Mouse (Mus musculus) CH12.LX (cell line): ENCODE data around the gene Gria1. TPM values are rescaled to one million over a fixed set of nuclear protein-coding genes. Genes with fewer than 3 reads are reported as not detected.

ENCODE experiments used
- DNase-seq: peaks from one replicate; pipeline ENCODE4 v3.0.0-alpha.2; 2013; ENCODE audit errors: extremely low read depth
- H3K27ac ChIP-seq: 2 replicates; pipeline ENCODE4 v1.5.1; 2012; ENCODE audit warnings: low read depth, mild to moderate bottlenecking, control low read depth, moderate library complexity; ENCODE audit not compliant: insufficient read depth
- H3K27me3 ChIP-seq: replicated peaks from 2 replicates; pipeline ENCODE3; 2012; ENCODE audit warnings: inconsistent platforms
- H3K36me3 ChIP-seq, 2 experiments: replicated peaks in 1 of 2; 2 replicates each; pipeline versions ENCODE3 to v1.6.1; 2012; ENCODE audit warnings: inconsistent platforms in 1 of 2, low read length in 1 of 2, mild to moderate bottlenecking in 1 of 2, mixed read lengths in 1 of 2, moderate library complexity in 1 of 2; ENCODE audit not compliant: control insufficient read depth in 1 of 2, insufficient read depth in 1 of 2
- H3K4me1 ChIP-seq, 2 experiments: 2 replicates each; pipeline ENCODE4 v1.6.1; 2012; ENCODE audit warnings: inconsistent platforms in 1 of 2, moderate library complexity in 1 of 2; ENCODE audit not compliant: insufficient read depth in 2 of 2, control insufficient read depth in 1 of 2
- H3K4me2 ChIP-seq: 2 replicates; pipeline ENCODE4 v1.6.1; 2012; ENCODE audit warnings: low read depth, mild to moderate bottlenecking, control low read depth; ENCODE audit not compliant: poor library complexity, insufficient read depth, severe bottlenecking
- H3K4me3 ChIP-seq, 3 experiments: fragments of 150-350 bp in 1 of 3; sonication (generic) in 1 of 3; replicated peaks in 1 of 3; 2 replicates each; pipeline versions ENCODE3 to v1.5.1; 2011 to 2012; ENCODE audit warnings: low read depth in 2 of 3, low read length in 2 of 3, mild to moderate bottlenecking in 2 of 3, moderate library complexity in 2 of 3, control low read depth in 1 of 3, improper control_type of control experiment in 1 of 3, inconsistent platforms in 1 of 3, mixed read lengths in 1 of 3; ENCODE audit not compliant: poor library complexity in 1 of 3
- H3K79me2 ChIP-seq: replicated peaks from 2 replicates; pipeline ENCODE4 v1.6.1; 2012; ENCODE audit warnings: mild to moderate bottlenecking, moderate library complexity; ENCODE audit not compliant: control insufficient read depth, poor library complexity, insufficient read depth, severe bottlenecking; ENCODE audit errors: extremely low read depth
- H3K9ac ChIP-seq: 2 replicates; pipeline ENCODE4 v1.6.1; 2012; ENCODE audit warnings: low read depth, mild to moderate bottlenecking, control low read depth, moderate library complexity; ENCODE audit not compliant: insufficient read depth
- H3K9me3 ChIP-seq: replicated peaks from 2 replicates; pipeline ENCODE3; 2012; ENCODE audit warnings: low read length, inconsistent platforms, mixed read lengths
- BHLHE40 ChIP-seq: IDR thresholded peaks from 2 replicates; pipeline ENCODE4 v1.6.1; 2011; ENCODE audit warnings: mild to moderate bottlenecking, low read depth, low read length, improper control_type of control experiment
- CTCF ChIP-seq, 2 experiments: IDR thresholded peaks in 1 of 2; conservative IDR thresholded peaks in 1 of 2; 2 replicates each; pipeline ENCODE4 v1.5.1; 2011 to 2012; ENCODE audit warnings: low read depth in 2 of 2, low read length in 2 of 2, improper control_type of control experiment in 1 of 2, inconsistent platforms in 1 of 2, mild to moderate bottlenecking in 1 of 2, moderate library complexity in 1 of 2
- ELF1 ChIP-seq: IDR thresholded peaks from 2 replicates; pipeline ENCODE4 v1.6.1; 2014; ENCODE audit warnings: low read depth, mild to moderate bottlenecking, inconsistent platforms, low read length, improper control_type of control experiment
- EP300 ChIP-seq: IDR thresholded peaks from 2 replicates; pipeline ENCODE4 v1.6.1; 2011; ENCODE audit warnings: low read length, improper control_type of control experiment
- IRF4 ChIP-seq: IDR thresholded peaks from 2 replicates; pipeline ENCODE4 v1.6.1; 2014; ENCODE audit warnings: low read depth, mild to moderate bottlenecking, inconsistent platforms, low read length, improper control_type of control experiment
- JUN ChIP-seq: IDR thresholded peaks from 2 replicates; pipeline ENCODE4 v1.6.1; 2011; ENCODE audit warnings: low read depth, mild to moderate bottlenecking, low read length, improper control_type of control experiment, moderate library complexity; ENCODE audit not compliant: insufficient read depth
- KAT2A ChIP-seq: IDR thresholded peaks from 2 replicates; pipeline ENCODE4 v1.6.1; 2012; ENCODE audit warnings: low read length, improper control_type of control experiment, inconsistent platforms; ENCODE audit not compliant: insufficient replicate concordance
- MAFK ChIP-seq: IDR thresholded peaks from 2 replicates; pipeline ENCODE4 v1.6.1; 2011; ENCODE audit warnings: low read length, improper control_type of control experiment; ENCODE audit not compliant: insufficient replicate concordance
- MAX ChIP-seq: IDR thresholded peaks from 2 replicates; pipeline ENCODE4 v1.6.1; 2011; ENCODE audit warnings: low read length, improper control_type of control experiment
- MAZ ChIP-seq: IDR thresholded peaks from 2 replicates; pipeline ENCODE4 v1.6.1; 2012; ENCODE audit warnings: low read depth, mild to moderate bottlenecking, inconsistent platforms, low read length, improper control_type of control experiment, moderate library complexity
- MEF2A ChIP-seq: IDR thresholded peaks from 2 replicates; pipeline ENCODE4 v1.6.1; 2014; ENCODE audit warnings: low read depth, mild to moderate bottlenecking, inconsistent platforms, low read length, improper control_type of control experiment, borderline replicate concordance
- MXI1 ChIP-seq: IDR thresholded peaks from 2 replicates; pipeline ENCODE4 v1.6.1; 2011; ENCODE audit warnings: mild to moderate bottlenecking, low read depth, low read length, improper control_type of control experiment
- NELFE ChIP-seq: IDR thresholded peaks from 2 replicates; pipeline ENCODE4 v1.6.1; 2011; ENCODE audit warnings: low read depth, low read length, improper control_type of control experiment
- PAX5 ChIP-seq: IDR thresholded peaks from 2 replicates; pipeline ENCODE4 v1.6.1; 2012; ENCODE audit warnings: low read length, inconsistent platforms, mixed read lengths
- POLR2A ChIP-seq: IDR thresholded peaks from 2 replicates; pipeline ENCODE4 v1.6.1; 2011; ENCODE audit warnings: low read depth, mild to moderate bottlenecking, improper control_type of control experiment, low read length
- POLR2AphosphoS2 ChIP-seq: IDR thresholded peaks from 2 replicates; pipeline ENCODE4 v1.6.1; 2011; ENCODE audit warnings: low read depth, low read length, improper control_type of control experiment
- RAD21 ChIP-seq: IDR thresholded peaks from 2 replicates; pipeline ENCODE4 v1.6.1; 2011; ENCODE audit warnings: low read depth, mild to moderate bottlenecking, low read length, improper control_type of control experiment, moderate library complexity
- RCOR1 ChIP-seq: conservative IDR thresholded peaks from 2 replicates; pipeline ENCODE4 v1.6.1; 2012; ENCODE audit warnings: low read depth, mild to moderate bottlenecking, inconsistent platforms, low read length, improper control_type of control experiment
- SMC3 ChIP-seq: IDR thresholded peaks from 2 replicates; pipeline ENCODE4 v1.6.1; 2011; ENCODE audit warnings: low read depth, low read length, improper control_type of control experiment
- ZKSCAN1 ChIP-seq: IDR thresholded peaks from 2 replicates; pipeline ENCODE4 v1.6.1; 2012; ENCODE audit warnings: low read depth, inconsistent platforms, low read length, improper control_type of control experiment, borderline replicate concordance
- ZMIZ1 ChIP-seq: IDR thresholded peaks from 2 replicates; pipeline ENCODE4 v1.6.1; 2012; ENCODE audit warnings: low read depth, mild to moderate bottlenecking, inconsistent platforms, low read length, improper control_type of control experiment
- dilution Hi-C: fragments of 300-500 bp; cut with MboI; formaldehyde crosslinking; loops from 2 replicates; pipeline ENCODE4 v1.14.3; 2020; ENCODE audit warnings: low sequenced_read_pairs; ENCODE audit not compliant: extremely low pct_unique_long_range_greater_than_20kb, extremely low pct_ligation_motif_present
- in situ Hi-C: fragments of 300-500 bp; cut with MboI; formaldehyde crosslinking; loops from 3 replicates; pipeline ENCODE4 v1.14.3; 2019; ENCODE audit warnings: low sequenced_read_pairs, low pct_ligation_motif_present, low pct_unique_long_range_greater_than_20kb, mixed read lengths
- polyA plus RNA-seq: library from polyadenylated mRNA; unstranded; fragments of >175 nt; gene quantifications from 2 replicates; pipeline ENCODE4 v1.2.1, GENCODE M21; 2012; ENCODE audit warnings: low read depth; ENCODE audit not compliant: insufficient read length
- total RNA-seq, 2 experiments: library from RNA; depleted of rRNA; stranded (reverse); fragments of 300-350 nt in 1 of 2; fragments of >200 nt in 1 of 2; gene quantifications; 2 replicates each; pipeline ENCODE4 v1.2.3; 2012 to 2014

Gene Gria1
- total and polyA plus RNA-seq, 3 experiments, result under 0.01 to 0.49 (median 0.05) TPM

DNA sequence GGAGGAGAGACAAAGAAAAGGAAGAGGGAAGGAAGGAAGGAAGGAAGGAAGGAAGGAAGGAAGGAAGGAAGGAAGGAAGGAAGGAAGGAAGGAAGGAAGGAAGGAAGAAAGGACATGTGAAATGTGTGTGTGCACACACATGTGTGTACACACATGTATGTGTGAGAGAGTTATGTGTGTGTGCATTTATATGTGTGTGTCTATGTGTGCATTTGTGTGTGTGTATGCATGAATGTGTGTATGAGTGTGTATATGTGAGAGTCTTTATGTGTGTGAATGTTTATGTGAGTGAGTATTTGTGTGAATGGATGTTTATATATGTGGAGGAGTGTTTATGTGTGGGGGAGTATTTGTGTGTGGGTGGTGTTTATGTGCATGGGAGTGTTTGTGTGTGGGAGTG lies 287.5 kb downstream of the Gria1 start:
- H3K79me2 ChIP-seq, result no peaks in the 10 kb centered on the region
- dilution Hi-C loops (no loop called here), in situ Hi-C loops (no loop called here)
- H3K4me2 ChIP-seq, result no peak overlapping the region
- H3K9me3 ChIP-seq, result peaks cover 2% of the 10 kb centered on the region
- no peak overlapping the region for H3K27ac ChIP-seq
- peaks cover 5% of the 10 kb centered on the region for H3K27me3 ChIP-seq
- no peak overlapping the region for H3K4me3 ChIP-seq
- no peaks in the 10 kb centered on the region for H3K36me3 ChIP-seq
- H3K4me1 ChIP-seq, result no peaks in the 10 kb centered on the region
- no peak for TF ChIP-seq POLR2A
- no peak for TF ChIP-seq RAD21
- TF ChIP-seq ZKSCAN1, result no peak
- no peak for TF ChIP-seq RCOR1
- TF ChIP-seq BHLHE40, result no peak
- TF ChIP-seq MXI1, result no peak
- H3K9ac ChIP-seq, result no peak overlapping the region
- DNase-seq, result no peak

DNA sequence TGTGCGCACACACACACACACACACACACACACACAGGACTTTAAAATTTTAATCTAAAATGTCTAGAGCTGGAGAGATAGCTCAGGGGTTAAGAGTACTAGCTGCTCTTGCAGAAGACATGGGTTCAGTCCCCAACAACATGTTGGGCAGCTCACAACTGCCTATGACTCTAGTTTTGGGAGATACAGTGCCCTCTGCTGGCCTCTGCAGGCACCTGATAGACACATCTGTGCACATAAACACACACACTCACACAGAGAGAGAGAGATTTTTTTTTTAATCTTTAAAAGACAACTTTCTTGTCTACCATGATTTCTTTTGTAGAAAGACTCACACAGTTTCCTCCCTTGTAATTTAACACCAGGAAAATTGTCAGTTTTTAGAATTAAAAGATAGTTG lies 292.4 kb downstream of the Gria1 start:
- Histone ChIP-seq H3K27ac (no peak overlapping the region), H3K9me3 (peaks cover 2% of the 10 kb centered on the region), H3K4me2 (no peak overlapping the region), H3K4me3 (no peak overlapping the region), H3K27me3 (peaks cover 5% of the 10 kb centered on the region), H3K79me2 (no peaks in the 10 kb centered on the region), H3K4me1 (peaks cover 0 to 3% of the 10 kb centered on the region in 2 experiments; a peak in 1 of 4 replicates), H3K9ac (no peak overlapping the region), H3K36me3 (no peaks in the 10 kb centered on the region)
- in situ Hi-C loops (no loop called here), dilution Hi-C loops (no loop called here)
- peak; percentile 49 for TF ChIP-seq RAD21
- TF ChIP-seq MEF2A, result no peak
- TF ChIP-seq MAX, result no peak
- TF ChIP-seq SMC3, result peak; percentile 56
- TF ChIP-seq MAFK, result no peak
- TF ChIP-seq CTCF (conservative IDR thresholded peaks at IDR 0.05 in 1 of 2, IDR thresholded peaks at IDR 0.05 in 1 of 2; ENCODE audit: low read depth in 2 of 2, low read length in 2 of 2), result peak; percentile 20 to 56
- peak; percentile 35 for DNase-seq

DNA sequence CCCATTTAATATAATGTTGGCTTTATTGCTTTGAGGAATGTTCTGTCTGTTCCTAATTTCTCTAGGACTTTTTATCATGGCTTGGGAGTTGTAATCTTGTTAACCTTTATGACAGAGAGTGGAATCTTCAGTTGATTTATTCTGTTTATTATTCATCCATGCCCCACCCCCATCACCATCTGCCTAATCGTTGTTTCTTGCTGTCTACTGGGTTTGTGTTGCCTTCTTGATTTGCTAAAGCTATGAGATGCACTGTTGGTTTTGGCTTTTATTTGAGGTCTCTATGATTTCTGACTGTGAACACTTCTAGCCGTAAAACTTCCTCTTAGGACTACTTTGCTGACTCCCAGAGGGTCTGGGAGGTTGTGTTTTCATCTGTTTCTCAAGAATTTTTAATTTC lies 294.9 kb downstream of the Gria1 start:
- dilution Hi-C loops, result no loop called here
- no peak for TF ChIP-seq SMC3
- no peak for TF ChIP-seq RAD21
- TF ChIP-seq ZMIZ1, result no peak
- TF ChIP-seq RCOR1, result no peak
- TF ChIP-seq IRF4, result no peak
- TF ChIP-seq POLR2AphosphoS2, result no peak
- no peak for TF ChIP-seq JUN
- TF ChIP-seq NELFE, result no peak
- no peak for TF ChIP-seq PAX5
- no peak for TF ChIP-seq MXI1
- no peak for TF ChIP-seq MAFK
- no peak for TF ChIP-seq MAX
- no peak for TF ChIP-seq MAZ
- TF ChIP-seq ELF1, result no peak
- no peak for TF ChIP-seq EP300
- TF ChIP-seq KAT2A, result no peak
- TF ChIP-seq, all 38 proteins: peak for 0
- no peak overlapping the region for H3K27ac ChIP-seq
- no peaks in the 10 kb centered on the region for H3K79me2 ChIP-seq
- in situ Hi-C loops, result no loop called here
- no peak overlapping the region for H3K4me3 ChIP-seq
- H3K4me1 ChIP-seq, result peaks cover 0 to 3% of the 10 kb centered on the region in 2 experiments; a peak in 1 of 4 replicates
- H3K36me3 ChIP-seq, result no peaks in the 10 kb centered on the region
- H3K9ac ChIP-seq, result no peak overlapping the region
- H3K27me3 ChIP-seq, result peaks cover 3% of the 10 kb centered on the region
- peaks cover 2% of the 10 kb centered on the region for H3K9me3 ChIP-seq
- DNase-seq, result no peak
- H3K4me2 ChIP-seq, result no peak overlapping the region
